Mouse (Mus musculus): ENCODE results near the gene Rassf5. TPM values are rescaled to one million over a fixed set of nuclear protein-coding genes. Genes with fewer than 3 reads are reported as not detected.
"Not testable (repeated sequence)": the region's sequence is repeated elsewhere in the genome, so short reads cannot be mapped to it uniquely, and the experiment has no call there.

Rassf5 gene
- polyA plus RNA-seq, 1 experiment = 15.7 TPM

GRCm38 (mm10) chr1:131260309-131260656 is 15.2 kb upstream of the Rassf5 start:
- Histone ChIP-seq H3K4me1 (ENCODE audit: control insufficient read depth, insufficient read depth, low read length) (no peaks in the 10 kb centered on the region), H3K27ac (ENCODE audit: insufficient read depth, low read length) (no peak overlapping the region), H3K4me3 (ENCODE audit: insufficient read depth, low read length) (no peak overlapping the region)
- peak; percentile 74 for TF ChIP-seq CTCF (IDR thresholded peaks at IDR 0.05; ENCODE audit: borderline replicate concordance, insufficient read depth, low read length)
- no peak for TF ChIP-seq POLR2A (IDR thresholded peaks at IDR 0.05; ENCODE audit: low read depth, low read length)

GRCm38 (mm10) chr1:131259632-131260308 is 14.7 kb upstream of the Rassf5 start:
- H3K4me1 ChIP-seq (ENCODE audit: control insufficient read depth, insufficient read depth, low read length) = no peaks in the 10 kb centered on the region
- H3K27ac ChIP-seq (ENCODE audit: insufficient read depth, low read length) = no peak overlapping the region
- H3K4me3 ChIP-seq (ENCODE audit: insufficient read depth, low read length) = no peak overlapping the region
- TF ChIP-seq POLR2A (IDR thresholded peaks at IDR 0.05; ENCODE audit: low read depth, low read length) (no peak), CTCF (IDR thresholded peaks at IDR 0.05; ENCODE audit: borderline replicate concordance, insufficient read depth, low read length) (no peak)

GRCm38 (mm10) chr1:131257288-131257687 is 12.2 kb upstream of the Rassf5 start:
- TF ChIP-seq POLR2A (IDR thresholded peaks at IDR 0.05; ENCODE audit: low read depth, low read length) (no peak), CTCF (IDR thresholded peaks at IDR 0.05; ENCODE audit: borderline replicate concordance, insufficient read depth, low read length) (no peak)
- no peak overlapping the region for H3K4me3 ChIP-seq (ENCODE audit: insufficient read depth, low read length)
- H3K27ac ChIP-seq (ENCODE audit: insufficient read depth, low read length) = no peak overlapping the region
- H3K4me1 ChIP-seq (ENCODE audit: control insufficient read depth, insufficient read depth, low read length) = no peaks in the 10 kb centered on the region

- H3K4me3 ChIP-seq (ENCODE audit: insufficient read depth, low read length); H3K27ac ChIP-seq (ENCODE audit: insufficient read depth, low read length); H3K4me1 ChIP-seq (ENCODE audit: control insufficient read depth, insufficient read depth, low read length): not testable (repeated sequence)
Measured at GRCm38 (mm10) chr1:131252516-131253250, 7.6 kb upstream of the Rassf5 start.

DNA sequence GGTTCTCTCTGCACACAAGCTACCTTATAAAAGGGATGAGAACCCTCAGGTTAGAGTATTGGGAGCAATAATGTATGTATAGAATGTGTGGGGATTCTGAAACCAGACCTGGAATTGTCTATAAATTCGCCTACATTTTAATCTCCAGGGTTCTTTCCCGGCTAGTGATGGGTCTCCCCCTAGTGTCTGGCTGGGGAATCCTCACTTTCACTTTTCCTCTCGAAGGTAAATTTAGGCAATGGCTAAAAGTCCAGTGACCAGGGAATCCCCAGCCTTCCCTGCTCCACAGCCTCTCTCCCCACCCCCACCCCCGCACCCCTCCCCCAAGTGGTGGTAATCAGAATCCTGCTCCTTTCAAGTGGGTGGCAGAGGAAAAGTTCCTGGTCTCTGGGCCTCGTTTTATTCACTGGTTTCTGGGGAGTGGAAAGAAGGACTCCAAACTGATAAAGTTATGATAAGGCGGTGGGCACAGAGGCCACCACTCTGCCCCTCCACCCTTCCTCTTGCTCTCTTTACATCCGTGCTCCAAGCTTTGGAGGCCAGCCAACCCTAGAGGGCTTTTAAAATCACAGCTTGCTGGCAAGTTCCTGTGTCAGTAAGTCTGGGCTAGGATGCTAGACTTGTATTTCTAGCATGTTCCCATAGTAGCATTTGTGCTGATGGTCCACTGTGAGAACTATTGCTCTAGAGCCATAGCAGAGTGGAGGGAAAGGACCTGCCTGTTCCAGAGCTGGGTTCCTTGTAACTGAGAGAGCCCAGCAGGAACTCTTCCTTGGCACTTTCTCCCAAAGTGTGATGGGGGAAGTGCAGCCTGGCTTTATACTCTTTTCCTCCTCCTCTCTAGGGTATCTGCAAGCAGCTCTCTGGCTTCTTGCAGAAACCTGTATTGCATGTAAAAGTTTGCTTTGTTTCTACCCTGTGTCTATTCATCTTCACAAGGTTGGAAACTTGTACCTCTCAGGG is 1.7 kb upstream of the Rassf5 start:
- TF ChIP-seq CTCF (IDR thresholded peaks at IDR 0.05; ENCODE audit: borderline replicate concordance, insufficient read depth, low read length) (no peak), POLR2A (IDR thresholded peaks at IDR 0.05; ENCODE audit: low read depth, low read length) (no peak)
- Histone ChIP-seq H3K4me3 (ENCODE audit: insufficient read depth, low read length) (no peak overlapping the region), H3K4me1 (ENCODE audit: control insufficient read depth, insufficient read depth, low read length) (peaks cover 10% of the 10 kb centered on the region; the same call in 1 of the 2 replicates), H3K27ac (ENCODE audit: insufficient read depth, low read length) (no peak overlapping the region)

DNA sequence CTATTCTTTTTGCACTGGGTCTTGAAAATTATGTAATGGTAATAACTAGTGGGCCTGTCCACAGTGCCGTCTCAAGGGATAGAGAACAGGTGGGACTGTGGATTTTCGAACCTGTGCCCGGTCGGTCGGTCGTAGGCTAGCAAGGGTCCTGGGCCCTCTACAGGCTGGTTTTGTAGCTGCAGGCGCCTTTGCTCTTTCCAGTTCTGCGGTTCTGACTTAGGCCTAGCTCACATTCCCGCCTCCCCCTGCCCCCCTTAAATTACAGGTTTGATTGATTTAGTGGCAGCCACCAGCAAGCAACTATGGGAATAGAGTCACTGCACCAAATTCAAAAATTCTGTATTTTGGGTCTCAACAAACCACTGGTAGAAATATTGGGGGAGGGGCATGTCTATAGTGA is 868 bp upstream of the Rassf5 start:
- peak overlapping the region; percentile 63; the same call in 1 of the 2 replicates for H3K4me3 ChIP-seq (ENCODE audit: insufficient read depth, low read length)
- H3K27ac ChIP-seq (ENCODE audit: insufficient read depth, low read length) = no peak overlapping the region
- TF ChIP-seq CTCF (IDR thresholded peaks at IDR 0.05; ENCODE audit: borderline replicate concordance, insufficient read depth, low read length) (peak; percentile 20; the same call in 1 of the 2 replicates), POLR2A (IDR thresholded peaks at IDR 0.05; ENCODE audit: low read depth, low read length) (no peak)
- peaks cover 10% of the 10 kb centered on the region; the same call in 1 of the 2 replicates for H3K4me1 ChIP-seq (ENCODE audit: control insufficient read depth, insufficient read depth, low read length)

DNA sequence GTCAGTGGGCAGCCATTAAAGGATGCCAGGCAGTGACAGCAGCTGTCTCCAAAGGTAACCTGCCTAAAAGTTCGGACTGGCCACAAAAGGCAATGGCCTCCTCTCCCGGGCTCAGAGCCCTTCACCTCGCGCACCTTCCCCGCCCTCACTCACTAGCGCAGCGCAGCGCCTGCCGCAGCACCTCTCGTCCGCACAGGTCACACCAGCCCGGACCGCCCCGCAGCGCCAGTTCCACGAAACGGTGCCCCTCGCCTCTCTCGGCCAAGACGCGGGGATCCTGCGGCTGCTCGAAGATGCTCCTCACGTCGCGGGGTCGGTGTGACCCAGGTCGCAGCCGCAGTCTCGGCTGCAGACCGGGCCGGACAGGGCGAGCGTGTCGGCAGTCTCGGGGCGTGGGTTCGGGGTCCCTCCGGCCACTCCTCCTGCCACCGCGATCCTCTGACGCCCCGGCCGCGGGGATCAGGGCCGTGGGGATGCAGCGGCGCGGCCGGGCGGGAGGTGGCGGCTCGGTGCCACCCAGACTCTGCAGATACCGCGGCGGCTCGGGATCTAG is 446 bp downstream of the Rassf5 start:
- Histone ChIP-seq H3K4me3 (ENCODE audit: insufficient read depth, low read length) (peak overlapping the region; percentile 63), H3K27ac (ENCODE audit: insufficient read depth, low read length) (no peak overlapping the region), H3K4me1 (ENCODE audit: control insufficient read depth, insufficient read depth, low read length) (peaks cover 13% of the 10 kb centered on the region; the same call in 1 of the 2 replicates)
- TF ChIP-seq CTCF (IDR thresholded peaks at IDR 0.05; ENCODE audit: borderline replicate concordance, insufficient read depth, low read length) (no peak), POLR2A (IDR thresholded peaks at IDR 0.05; ENCODE audit: low read depth, low read length) (no peak)

DNA sequence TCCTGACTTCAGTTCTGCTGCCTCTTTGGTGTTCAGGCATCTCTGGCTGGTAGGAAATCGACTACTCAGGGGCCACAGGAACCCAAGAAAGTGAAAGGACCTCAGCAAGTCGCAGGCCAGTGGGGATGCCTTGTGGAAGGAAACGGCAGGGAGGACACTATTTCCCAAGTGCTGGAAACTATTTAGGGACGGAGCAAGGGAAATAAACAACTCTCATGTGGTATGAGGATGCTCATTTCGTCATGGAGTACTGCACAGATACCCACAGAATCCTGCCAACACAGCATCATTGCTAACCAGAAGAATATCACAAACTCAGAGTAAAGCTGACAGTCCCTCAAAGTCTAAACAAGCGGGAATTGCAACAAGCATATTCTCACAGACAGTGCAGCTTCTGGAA is 2.1 kb downstream of the Rassf5 start:
- Histone ChIP-seq H3K4me3 (ENCODE audit: insufficient read depth, low read length) (no peak overlapping the region), H3K4me1 (ENCODE audit: control insufficient read depth, insufficient read depth, low read length) (peaks cover 26% of the 10 kb centered on the region), H3K27ac (ENCODE audit: insufficient read depth, low read length) (no peak overlapping the region)
- no peak for TF ChIP-seq CTCF (IDR thresholded peaks at IDR 0.05; ENCODE audit: borderline replicate concordance, insufficient read depth, low read length)
- TF ChIP-seq POLR2A (IDR thresholded peaks at IDR 0.05; ENCODE audit: low read depth, low read length) = no peak

DNA sequence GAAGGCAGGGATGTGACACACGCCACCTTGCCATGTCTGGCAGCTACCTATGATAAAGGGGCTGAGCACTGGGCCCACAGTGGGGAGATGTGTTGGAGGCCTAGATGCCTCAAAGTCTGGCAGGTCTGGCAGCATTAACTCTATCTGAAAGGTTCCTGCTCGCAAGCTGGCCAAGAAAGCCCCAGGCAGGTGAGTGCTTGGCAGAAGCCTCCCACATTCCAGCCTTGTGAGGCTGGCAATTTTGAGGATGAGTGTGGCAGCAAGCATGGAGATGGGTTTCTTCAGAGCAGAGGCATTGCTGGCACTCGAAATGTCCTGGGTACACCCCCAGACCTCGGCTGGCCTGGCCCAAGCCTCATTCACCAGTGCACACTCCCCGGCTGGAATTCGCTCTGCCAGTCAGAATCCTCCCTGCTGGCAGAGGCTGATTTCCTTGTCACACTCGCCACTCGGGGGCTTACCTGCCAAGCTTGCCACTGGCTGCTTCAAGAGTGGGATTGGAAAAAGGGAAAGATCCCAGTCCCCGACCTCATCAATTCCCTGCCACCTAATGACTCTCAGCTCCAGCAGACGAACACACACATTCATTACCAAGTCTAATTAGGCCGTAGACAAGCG is 5.4 kb downstream of the Rassf5 start:
- H3K4me3 ChIP-seq (ENCODE audit: insufficient read depth, low read length) = no peak overlapping the region
- H3K27ac ChIP-seq (ENCODE audit: insufficient read depth, low read length) = peak overlapping the region; percentile 87
- peaks cover 27% of the 10 kb centered on the region for H3K4me1 ChIP-seq (ENCODE audit: control insufficient read depth, insufficient read depth, low read length)
- TF ChIP-seq POLR2A (IDR thresholded peaks at IDR 0.05; ENCODE audit: low read depth, low read length) (no peak), CTCF (IDR thresholded peaks at IDR 0.05; ENCODE audit: borderline replicate concordance, insufficient read depth, low read length) (no peak)
